Mouse (Mus musculus): ENCODE results near the gene Arhgdig. TPM values are rescaled to one million over a fixed set of nuclear protein-coding genes. Genes with fewer than 3 reads are reported as not detected.

Arhgdig gene
- 100 to 1,000 TPM; 228 to 258 TPM for total RNA-seq (2021)

- DNase-seq (ENCODE audit: extremely low spot score in 1 of 2, low spot score in 2 of 2), result no peak
- intact Hi-C loops (cut with DNase I), result loop anchor here (5.0 kb wide), 1 partner anchor 35 kb away; the partner anchor contains the start of gene Fam234a
Observed at GRCm38 (mm10) chr17:26207686-26208085, at the start of gene Arhgdig. Arhgdig (minus strand) TSS chr17:26207786.

GRCm38 (mm10) chr17:26255313-26255712 is 47.7 kb upstream of the Arhgdig start:
- intact Hi-C loops (cut with DNase I), result no loop called here
- DNase-seq (ENCODE audit: extremely low spot score in 1 of 2, low spot score in 2 of 2), result no peak

GRCm38 (mm10) chr17:26253399-26253798 is 45.8 kb upstream of the Arhgdig start:
- no peak for DNase-seq (ENCODE audit: extremely low spot score in 1 of 2, low spot score in 2 of 2)
- intact Hi-C loops (cut with DNase I), result no loop called here

- intact Hi-C loops (cut with DNase I), result no loop called here
- DNase-seq (ENCODE audit: extremely low spot score in 1 of 2, low spot score in 2 of 2), result peak; percentile 94
Observed at GRCm38 (mm10) chr17:26252539-26253251, 45.1 kb upstream of the Arhgdig start, which contains the start of gene Luc7l. Luc7l (plus strand) TSS chr17:26252896.

GRCm38 (mm10) chr17:26251886-26252538 is 44.4 kb upstream of the Arhgdig start:
- intact Hi-C loops (cut with DNase I), result no loop called here
- no peak for DNase-seq (ENCODE audit: extremely low spot score in 1 of 2, low spot score in 2 of 2)

- intact Hi-C loops (cut with DNase I), result loop anchor here (5.0 kb wide), 1 partner anchor 37 kb away; the partner anchor contains the start of gene Arhgdig
Observed at GRCm38 (mm10) chr17:26244101-26244841, 36.7 kb upstream of the Arhgdig start, which contains the start of gene Fam234a. Fam234a (minus strand) TSS chr17:26244242.

GRCm38 (mm10) chr17:26243471-26244100 is 36.0 kb upstream of the Arhgdig start:
- intact Hi-C loops (cut with DNase I), result loop anchor here (5.0 kb wide), 1 partner anchor 36 kb away; the partner anchor contains the start of gene Arhgdig
- DNase-seq (ENCODE audit: extremely low spot score in 1 of 2, low spot score in 2 of 2), result peak; percentile 42 to 79

More at GRCm38 (mm10) chr17:26244101-26244841, 36.7 kb upstream of the Arhgdig start, which contains the start of gene Fam234a:
- DNase-seq (ENCODE audit: extremely low spot score in 1 of 2, low spot score in 2 of 2), result peak; percentile 92 to 96

- DNase-seq (ENCODE audit: extremely low spot score in 1 of 2, low spot score in 2 of 2), result no peak
- intact Hi-C loops (cut with DNase I), result loop anchor here (5.0 kb wide), 1 partner anchor 34 kb away; the partner anchor contains the start of gene Arhgdig
Observed at GRCm38 (mm10) chr17:26240990-26241389, 33.4 kb upstream of the Arhgdig start.

GRCm38 (mm10) chr17:26240120-26240790 is 32.7 kb upstream of the Arhgdig start:
- intact Hi-C loops (cut with DNase I), result loop anchor here (5.0 kb wide), 1 partner anchor 33 kb away; the partner anchor contains the start of gene Arhgdig
- DNase-seq (ENCODE audit: extremely low spot score in 1 of 2, low spot score in 2 of 2), result no peak

- no peak for DNase-seq (ENCODE audit: extremely low spot score in 1 of 2, low spot score in 2 of 2)
- intact Hi-C loops (cut with DNase I), result no loop called here
Observed at GRCm38 (mm10) chr17:26239551-26239950, 32.0 kb upstream of the Arhgdig start.

- no peak for DNase-seq (ENCODE audit: extremely low spot score in 1 of 2, low spot score in 2 of 2)
- intact Hi-C loops (cut with DNase I), result no loop called here
Observed at GRCm38 (mm10) chr17:26237667-26238066, 30.1 kb upstream of the Arhgdig start.

GRCm38 (mm10) chr17:26235077-26235815 is 27.7 kb upstream of the Arhgdig start:
- intact Hi-C loops (cut with DNase I), result no loop called here
- DNase-seq (ENCODE audit: extremely low spot score in 1 of 2, low spot score in 2 of 2), result no peak

- no peak for DNase-seq (ENCODE audit: extremely low spot score in 1 of 2, low spot score in 2 of 2)
- intact Hi-C loops (cut with DNase I), result no loop called here
Observed at GRCm38 (mm10) chr17:26234386-26234785, 26.8 kb upstream of the Arhgdig start.

GRCm38 (mm10) chr17:26232863-26233262 is 25.3 kb upstream of the Arhgdig start:
- intact Hi-C loops (cut with DNase I), result no loop called here
- no peak for DNase-seq (ENCODE audit: extremely low spot score in 1 of 2, low spot score in 2 of 2)

GRCm38 (mm10) chr17:26231156-26231555 is 23.6 kb upstream of the Arhgdig start:
- intact Hi-C loops (cut with DNase I), result no loop called here

GRCm38 (mm10) chr17:26229776-26230175 is 22.2 kb upstream of the Arhgdig start:
- intact Hi-C loops (cut with DNase I), result no loop called here

More at GRCm38 (mm10) chr17:26231156-26231555, 23.6 kb upstream of the Arhgdig start:
- DNase-seq (ENCODE audit: extremely low spot score in 1 of 2, low spot score in 2 of 2), result no peak

GRCm38 (mm10) chr17:26225150-26225549 is 17.6 kb upstream of the Arhgdig start:
- intact Hi-C loops (cut with DNase I), result no loop called here

More at GRCm38 (mm10) chr17:26229776-26230175, 22.2 kb upstream of the Arhgdig start:
- no peak for DNase-seq (ENCODE audit: extremely low spot score in 1 of 2, low spot score in 2 of 2)

More at GRCm38 (mm10) chr17:26225150-26225549, 17.6 kb upstream of the Arhgdig start:
- no peak for DNase-seq (ENCODE audit: extremely low spot score in 1 of 2, low spot score in 2 of 2)
